Mouse (Mus musculus) gastrocnemius, adult 2 months (tissue): ENCODE results near the gene Ttn. TPM values are rescaled to one million over a fixed set of nuclear protein-coding genes. Genes with fewer than 3 reads are reported as not detected.

Experiments used
- DNase-seq: peaks from one replicate; pipeline ENCODE4 v3.0.0; 2022
- H3K27ac ChIP-seq: fragments of 200-600 bp; 2 replicates; pipeline ENCODE4 v1.8.1; 2022; ENCODE audit warnings: mild to moderate bottlenecking
- H3K4me3 ChIP-seq: fragments of 200-600 bp; 2 replicates; pipeline ENCODE4 v1.8.1; 2022; ENCODE audit warnings: mild to moderate bottlenecking, moderate library complexity
- CTCF ChIP-seq: fragments of 200-600 bp; IDR thresholded peaks from 2 replicates; pipeline ENCODE4 v1.8.1; 2022; ENCODE audit warnings: antibody characterized with exemption, mild to moderate bottlenecking, moderate library complexity
- intact Hi-C: fragments of 180-260 bp; cut with DNase I; formaldehyde crosslinking; loops from one replicate; pipeline ENCODE4 v1.15.1; 2025
- total RNA-seq, 2 experiments: library from RNA; stranded (reverse); gene quantifications; 2 replicates each; pipeline ENCODE4 v1.2.3; 2021

The Ttn gene
- total RNA-seq, 2 experiments from 2014 or later: 6,941 to 7,187 TPM

- Histone ChIP-seq H3K4me3 (peak overlapping the region; percentile 65), H3K27ac (peak overlapping the region; percentile 89)
- TF ChIP-seq CTCF: no peak
- intact Hi-C loops: no loop called here
- DNase-seq: peak; percentile 12
Observed at GRCm38 (mm10) chr2:76806861-76807260, 175.5 kb downstream of the Ttn start.

- TF ChIP-seq CTCF: no peak
- H3K27ac ChIP-seq: peak overlapping the region; percentile 89
- peak; percentile 14 for DNase-seq
- intact Hi-C loops: no loop called here
- peak overlapping the region; percentile 65 for H3K4me3 ChIP-seq
Observed at GRCm38 (mm10) chr2:76806376-76806775, 176.0 kb downstream of the Ttn start.

- intact Hi-C loops: no loop called here
- no peak for TF ChIP-seq CTCF
- no peak for DNase-seq
- Histone ChIP-seq H3K27ac (peak overlapping the region; percentile 89; the same call in 1 of the 2 replicates), H3K4me3 (peak overlapping the region; percentile 65)
Observed at GRCm38 (mm10) chr2:76805191-76805892, 177.0 kb downstream of the Ttn start.

- intact Hi-C loops: no loop called here
- no peak overlapping the region for H3K4me3 ChIP-seq
- H3K27ac ChIP-seq: no peak overlapping the region
- DNase-seq: no peak
- TF ChIP-seq CTCF: no peak
Observed at GRCm38 (mm10) chr2:76784171-76784570, 198.2 kb downstream of the Ttn start.

- intact Hi-C loops: no loop called here
- H3K4me3 ChIP-seq: no peak overlapping the region
- DNase-seq: no peak
- H3K27ac ChIP-seq: no peak overlapping the region
- TF ChIP-seq CTCF: no peak
Observed at GRCm38 (mm10) chr2:76780792-76781191, 201.6 kb downstream of the Ttn start.

GRCm38 (mm10) chr2:76769831-76770230 is 212.5 kb downstream of the Ttn start:
- DNase-seq: peak; percentile 13
- intact Hi-C loops: no loop called here
- TF ChIP-seq CTCF: no peak
- Histone ChIP-seq H3K4me3 (no peak overlapping the region), H3K27ac (no peak overlapping the region)

- intact Hi-C loops: no loop called here
- no peak for DNase-seq
- H3K27ac ChIP-seq: peak overlapping the region; percentile 46; the same call in 1 of the 2 replicates
- no peak for TF ChIP-seq CTCF
- no peak overlapping the region for H3K4me3 ChIP-seq
Observed at GRCm38 (mm10) chr2:76767231-76767630, 215.1 kb downstream of the Ttn start.

- DNase-seq: no peak
Observed at GRCm38 (mm10) chr2:76764526-76764925, 217.8 kb downstream of the Ttn start.

GRCm38 (mm10) chr2:76762154-76762553 is 220.2 kb downstream of the Ttn start:
- Histone ChIP-seq H3K4me3 (no peak overlapping the region), H3K27ac (no peak overlapping the region)
- no peak for TF ChIP-seq CTCF
- no peak for DNase-seq
- intact Hi-C loops: no loop called here

More at GRCm38 (mm10) chr2:76764526-76764925, 217.8 kb downstream of the Ttn start:
- no peak for TF ChIP-seq CTCF
- intact Hi-C loops: no loop called here
- peak overlapping the region; percentile 59 for H3K27ac ChIP-seq
- H3K4me3 ChIP-seq: no peak overlapping the region

GRCm38 (mm10) chr2:76756461-76756860 is 225.9 kb downstream of the Ttn start:
- no peak for TF ChIP-seq CTCF
- peak; percentile 17 for DNase-seq
- no peak overlapping the region for H3K4me3 ChIP-seq
- no peak overlapping the region for H3K27ac ChIP-seq
- intact Hi-C loops: no loop called here

- intact Hi-C loops: no loop called here
- Histone ChIP-seq H3K27ac (no peak overlapping the region), H3K4me3 (no peak overlapping the region)
- peak; percentile 35 for DNase-seq
- TF ChIP-seq CTCF: no peak
Observed at GRCm38 (mm10) chr2:76751993-76752392, 230.4 kb downstream of the Ttn start.

- peak; percentile 14 for DNase-seq
- intact Hi-C loops: no loop called here
- H3K27ac ChIP-seq: no peak overlapping the region
- H3K4me3 ChIP-seq: no peak overlapping the region
- TF ChIP-seq CTCF: no peak
Observed at GRCm38 (mm10) chr2:76749341-76750110, 232.8 kb downstream of the Ttn start.

GRCm38 (mm10) chr2:76748696-76749095 is 233.7 kb downstream of the Ttn start:
- intact Hi-C loops: no loop called here

More at GRCm38 (mm10) chr2:76748696-76749095, 233.7 kb downstream of the Ttn start:
- no peak overlapping the region for H3K4me3 ChIP-seq
- no peak overlapping the region for H3K27ac ChIP-seq
- DNase-seq: peak; percentile 23
- no peak for TF ChIP-seq CTCF
